Mouse (Mus musculus): ENCODE measurements around the gene Fpr-rs4.

GRCm38 (mm10) chr17:18021433-18021832 is at the start of gene Fpr-rs4:
- TF ChIP-seq CTCF (IDR thresholded peaks at IDR 0.05; ENCODE audit: control insufficient read depth, insufficient read depth, low read length) = no peak
- TF ChIP-seq POLR2A (IDR thresholded peaks at IDR 0.05; ENCODE audit: borderline replicate concordance, control insufficient read depth, low read depth, low read length) = no peak

All from bone marrow, adult 2 months (tissue).